Comparison of ENCODE assay signal across 16 mouse cellular contexts in the genomic region with DNA sequence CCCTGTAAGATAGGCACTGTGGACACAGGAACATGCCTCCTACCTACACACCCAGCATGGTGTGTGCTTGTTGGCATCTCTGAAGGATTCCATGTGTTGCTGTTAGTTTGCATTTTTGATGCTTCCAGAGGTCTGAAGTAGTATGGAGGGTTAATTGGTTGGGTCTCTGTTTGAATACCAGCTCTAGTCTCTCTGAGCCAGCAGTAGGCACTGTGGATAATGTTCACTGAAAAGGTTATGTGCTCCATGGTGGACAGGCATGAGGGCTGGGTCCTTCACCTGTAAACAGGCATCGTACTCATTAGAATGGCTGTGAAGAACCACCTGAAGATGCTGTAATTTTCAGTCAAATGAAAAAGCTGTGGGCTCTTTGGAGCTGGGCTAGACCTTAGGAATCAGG.
"Had no signal": no experiment of that assay in that cellular context is flagged by ENCODE, and none has a peak within 500 bp of the region (broad histone marks: within the 10 kb centered on the region; RNA-seq: fewer than 3 reads in every experiment).

No protein-coding gene starts in this region.

- H3K27ac ChIP-seq: neural tube, embryonic 13.5 days; neural tube, embryonic 15.5 days; stomach, embryonic 15.5 days; stomach, postnatal 0 days had no signal

- H3K4me2 ChIP-seq: neural tube, embryonic 13.5 days; neural tube, embryonic 15.5 days; stomach, embryonic 15.5 days had no signal

- H3K36me3 ChIP-seq: neural tube, embryonic 13.5 days; neural tube, embryonic 15.5 days; stomach, embryonic 15.5 days had no signal

- H3K9ac ChIP-seq: neural tube, embryonic 13.5 days; neural tube, embryonic 15.5 days; stomach, embryonic 15.5 days had no signal

- H3K9me3 ChIP-seq: neural tube, embryonic 13.5 days; neural tube, embryonic 15.5 days; stomach, embryonic 15.5 days had no signal

- H3K4me3 ChIP-seq: neural tube, embryonic 13.5 days; neural tube, embryonic 15.5 days; stomach, embryonic 15.5 days had no signal

- H3K27me3 ChIP-seq: stomach, embryonic 15.5 days had no signal

- DNase-seq: retina, postnatal 1 day; right cerebral cortex, adult 18-20 months; right cerebral cortex, postnatal 14 days; right cerebral cortex, postnatal 25 days; right cerebral cortex, postnatal 4 days; spleen, adult 18-20 months; thymus, adult 18-20 months; thymus, adult 2 months; thymus, postnatal 14 days; thymus, postnatal 25 days; thymus, postnatal 36 days; thymus, postnatal 4 days had no signal
